Comparison of ENCODE assay signal across 9 mouse cellular contexts in the genomic region with DNA sequence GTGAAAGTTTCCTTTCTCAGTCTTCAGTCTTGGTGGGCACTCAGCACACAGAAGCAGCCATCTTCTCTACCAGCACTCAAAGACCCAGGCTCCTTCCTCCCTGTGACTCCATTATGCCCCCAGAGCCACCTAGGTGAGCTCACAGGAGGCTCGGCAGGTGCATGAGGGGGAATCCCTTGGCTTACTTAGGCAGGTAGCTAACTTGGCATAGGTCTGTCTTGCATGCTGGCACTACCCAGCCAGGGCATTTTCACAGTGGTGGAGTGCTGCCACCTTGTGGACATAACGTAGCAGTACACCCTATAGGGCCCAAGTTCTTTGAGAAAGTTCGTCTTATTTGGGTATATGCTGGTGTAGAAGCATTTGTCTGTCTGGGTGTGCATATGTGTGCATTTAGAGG. TPM values are rescaled to one million over a fixed set of nuclear protein-coding genes. Genes with fewer than 3 reads are reported as not detected.
A peak's percentile ranks its signal among the peaks of the same experiment; 100 is the strongest.
DNase-seq lines count a peak whose midpoint lies in the region; ATAC-seq and TF ChIP-seq lines count a peak whose summit lies in the region.
"Had no signal": no experiment of that assay in that cellular context is flagged by ENCODE, and none has a peak within 500 bp of the region (broad histone marks: within the 10 kb centered on the region; RNA-seq: fewer than 3 reads in every experiment).

No protein-coding gene starts in this region.

- H3K9ac ChIP-seq in kidney, embryonic 15.5 days = no peak overlapping the region
- no peak overlapping the region for H3K9ac ChIP-seq in liver, embryonic 11.5 days (ENCODE audit: low read depth, low read length)
- H3K9ac ChIP-seq in neural tube, embryonic 12.5 days = no peak overlapping the region

- no peak for TF ChIP-seq POLR2A in cortical plate, adult 2 months (IDR thresholded peaks at IDR 0.05; ENCODE audit: extremely low read depth, insufficient read depth, low read length)

- TF ChIP-seq CTCF in cortical plate, adult 2 months (IDR thresholded peaks at IDR 0.05; ENCODE audit: extremely low read depth, insufficient read depth, low read length) = peak; percentile 98

- H3K27ac ChIP-seq in cortical plate, adult 2 months (ENCODE audit: insufficient read depth, low read length) = no peak overlapping the region
- no peak overlapping the region for H3K27ac ChIP-seq in kidney, embryonic 15.5 days
- no peak overlapping the region for H3K27ac ChIP-seq in liver, embryonic 11.5 days (ENCODE audit: low read depth, low read length)
- no peak overlapping the region for H3K27ac ChIP-seq in neural tube, embryonic 12.5 days

- 0 out of 2 replicates have a peak, but pooled peaks have one; percentile 25 for ATAC-seq in kidney, embryonic 15.5 days (replicated peaks; ENCODE audit: low FRiP score)
- no peak; the same call in 1 of the 2 replicates for ATAC-seq in liver, embryonic 11.5 days (replicated peaks; ENCODE audit: low FRiP score)
- ATAC-seq in neural tube, embryonic 12.5 days (ENCODE audit: low FRiP score, low read depth) = peak; percentile 63; the same call in 1 of the 2 replicates

- H3K4me1 ChIP-seq in cortical plate, adult 2 months (ENCODE audit: control insufficient read depth, insufficient read depth, low read length) = no peaks in the 10 kb centered on the region
- H3K4me1 ChIP-seq in kidney, embryonic 15.5 days = no peaks in the 10 kb centered on the region
- no peaks in the 10 kb centered on the region for H3K4me1 ChIP-seq in liver, embryonic 11.5 days (replicated peaks; ENCODE audit: control insufficient read depth, insufficient read depth, low read length)
- no peaks in the 10 kb centered on the region for H3K4me1 ChIP-seq in neural tube, embryonic 12.5 days

- H3K4me3 ChIP-seq in cortical plate, adult 2 months (ENCODE audit: insufficient read depth, low read length) = no peak overlapping the region
- no peak overlapping the region for H3K4me3 ChIP-seq in kidney, embryonic 15.5 days (replicated peaks)
- no peak overlapping the region for H3K4me3 ChIP-seq in liver, embryonic 11.5 days (ENCODE audit: low read depth, low read length)
- H3K4me3 ChIP-seq in neural tube, embryonic 12.5 days = no peak overlapping the region
- H3K4me3 ChIP-seq: erythroblast, embryonic 14.5 days had no signal

- H3K9me3 ChIP-seq in kidney, embryonic 15.5 days (replicated peaks) = no peaks in the 10 kb centered on the region
- no peaks in the 10 kb centered on the region for H3K9me3 ChIP-seq in liver, embryonic 11.5 days (ENCODE audit: control insufficient read depth, low read length)
- no peaks in the 10 kb centered on the region for H3K9me3 ChIP-seq in neural tube, embryonic 12.5 days

- intact Hi-C loops in gastrocnemius, postnatal 14 days (cut with DNase I; ENCODE audit: low total_unique reads) = no loop called here

- H3K27me3 ChIP-seq in kidney, embryonic 15.5 days = 0 out of 2 replicates have a peak, but pooled peaks cover 5% of the 10 kb centered on the region
- 0 out of 2 replicates have a peak, but pooled peaks cover 3% of the 10 kb centered on the region for H3K27me3 ChIP-seq in liver, embryonic 11.5 days (replicated peaks; ENCODE audit: control insufficient read depth, insufficient read depth, low read length)
- no peaks in the 10 kb centered on the region for H3K27me3 ChIP-seq in neural tube, embryonic 12.5 days (replicated peaks)

- no peaks in the 10 kb centered on the region for H3K36me3 ChIP-seq in kidney, embryonic 15.5 days
- H3K36me3 ChIP-seq in liver, embryonic 11.5 days (ENCODE audit: control insufficient read depth, insufficient read depth, low read length) = no peaks in the 10 kb centered on the region
- H3K36me3 ChIP-seq in neural tube, embryonic 12.5 days = no peaks in the 10 kb centered on the region

- peak; percentile 56 for DNase-seq in A20 (ENCODE audit: low read depth, low spot score)
- DNase-seq in adrenal gland, adult 18-20 months (ENCODE audit: low spot score in 2 of 2) = peak; percentile 47 to 53
- DNase-seq in gastrocnemius, postnatal 14 days = peak; percentile 45
- peak; percentile 49 for DNase-seq in liver, embryonic 11.5 days (ENCODE audit: low spot score)
- peak; percentile 75 for DNase-seq in thymus, postnatal 0 days (ENCODE audit: low spot score)

- WGBS in kidney, embryonic 15.5 days = 14% methylated on average over 3 of the region's 3 CpGs
- 11% methylated on average over 3 of the region's 3 CpGs for WGBS in liver, embryonic 11.5 days
- 22% methylated on average over 3 of the region's 3 CpGs for WGBS in neural tube, embryonic 12.5 days

- no peak overlapping the region for H3K4me2 ChIP-seq in kidney, embryonic 15.5 days
- no peak overlapping the region for H3K4me2 ChIP-seq in liver, embryonic 11.5 days
- H3K4me2 ChIP-seq in neural tube, embryonic 12.5 days (replicated peaks) = no peak overlapping the region

RNA-seq across cellular contexts. Expression of a gene that starts 38.8 kb away (rescaled TPM):
- 1 to 10 TPM; 4.6 to 10.0 TPM for total RNA-seq in adrenal gland, adult 18-20 months (2021)
- polyA plus RNA-seq in cortical plate, adult 2 months (2012; rRNA removed) = 1.7 and 12.9 TPM in 2 replicates
- total RNA-seq in gastrocnemius, postnatal 14 days (2021) = 10 to 100 TPM; 26.4 to 31.0 TPM
- polyA plus RNA-seq in kidney, embryonic 15.5 days (2015; fragmentation: Nextera tagmentation; extraction: Ambion mirVana) = 2.3 and 2.8 TPM in 2 replicates
- polyA plus RNA-seq in liver, embryonic 11.5 days (2014; fragmentation: Nextera tagmentation; extraction: Ambion mirVana) = 2.8 and 3.0 TPM in 2 replicates
- polyA plus RNA-seq in neural tube, embryonic 12.5 days (2016; fragmentation: Nextera tagmentation; extraction: Ambion mirVana) = 12.9 and 14.1 TPM in 2 replicates
- 0.44 and 0.99 TPM in 2 replicates for polyA plus RNA-seq in thymus, postnatal 0 days (2015; fragmentation: Nextera tagmentation; extraction: Ambion mirVana)
- polyA plus RNA-seq: erythroblast, embryonic 14.5 days had no signal

RNA-seq across cellular contexts. Expression of a gene that starts 52.1 kb away (rescaled TPM):
- total RNA-seq in adrenal gland, adult 18-20 months (2021) = not detected
- polyA plus RNA-seq in cortical plate, adult 2 months (2012; rRNA removed) = 0.02 TPM in 2 replicates
- total RNA-seq in gastrocnemius, postnatal 14 days (2021) = under 1 TPM; 0.24 to 0.74 TPM
- 0.09 and 0.17 TPM in 2 replicates for polyA plus RNA-seq in kidney, embryonic 15.5 days (2015; fragmentation: Nextera tagmentation; extraction: Ambion mirVana)
- polyA plus RNA-seq in liver, embryonic 11.5 days (2014; fragmentation: Nextera tagmentation; extraction: Ambion mirVana) = 2.6 and 2.7 TPM in 2 replicates
- 2.1 and 2.3 TPM in 2 replicates for polyA plus RNA-seq in neural tube, embryonic 12.5 days (2016; fragmentation: Nextera tagmentation; extraction: Ambion mirVana)
- polyA plus RNA-seq in thymus, postnatal 0 days (2015; fragmentation: Nextera tagmentation; extraction: Ambion mirVana) = 0.08 and 0.10 TPM in 2 replicates
- polyA plus RNA-seq: erythroblast, embryonic 14.5 days had no signal
